Mouse (Mus musculus) embryonic facial prominence, embryonic 12.5 days (tissue): ENCODE data around the gene Ptprt. TPM values are rescaled to one million over a fixed set of nuclear protein-coding genes. Genes with fewer than 3 reads are reported as not detected.
A peak's percentile ranks its signal among the peaks of the same experiment; 100 is the strongest.
"Not testable (repeated sequence)": the region's sequence is repeated elsewhere in the genome, so short reads cannot be mapped to it uniquely, and the experiment has no call there.

Experiments used
- ATAC-seq: fragments of 200-750 bp; cut with Nextera tagmentation; 2 replicates; pipeline ENCODE4 v1.8.0; 2017; ENCODE audit not compliant: insufficient number of reproducible peaks, insufficient read depth, low FRiP score, low TSS enrichment
- H3K27ac ChIP-seq: fragments of 300-500 bp; sonication (generic); 2 replicates; pipeline ENCODE4 v1.5.1; 2016; ENCODE audit warnings: mild to moderate bottlenecking
- H3K27me3 ChIP-seq: fragments of 300-500 bp; sonication (generic); 2 replicates; pipeline ENCODE4 v1.6.1; 2016; ENCODE audit warnings: mild to moderate bottlenecking, moderate library complexity
- H3K36me3 ChIP-seq: fragments of 300-500 bp; sonication (generic); 2 replicates; pipeline ENCODE4 v1.6.1; 2016; ENCODE audit warnings: mild to moderate bottlenecking
- H3K4me1 ChIP-seq: fragments of 300-500 bp; sonication (generic); 2 replicates; pipeline ENCODE4 v1.6.1; 2016
- H3K4me2 ChIP-seq: fragments of 300-500 bp; sonication (generic); replicated peaks from 2 replicates; pipeline ENCODE4 v1.6.1; 2016; ENCODE audit warnings: mild to moderate bottlenecking, moderate library complexity
- H3K4me3 ChIP-seq: fragments of 300-500 bp; sonication (generic); 2 replicates; pipeline ENCODE4 v1.5.1; 2016; ENCODE audit warnings: mild to moderate bottlenecking
- H3K9ac ChIP-seq: fragments of 300-500 bp; sonication (generic); 2 replicates; pipeline ENCODE4 v1.6.1; 2016; ENCODE audit warnings: mild to moderate bottlenecking, moderate library complexity
- H3K9me3 ChIP-seq: fragments of 300-500 bp; sonication (generic); 2 replicates; pipeline ENCODE4 v1.6.1; 2016; ENCODE audit warnings: mild to moderate bottlenecking, moderate library complexity
- WGBS: fragments of 180-500 bp; shearing (Covaris S2); methylation state at CpG from one replicate; pipeline ENCODE4 v1.1.7; 2016; 5-methylcytosine and 5-hydroxymethylcytosine counted together
- polyA plus RNA-seq: library from polyadenylated mRNA; unstranded; fragments of >200 nt; fragmentation: Nextera tagmentation; extraction: Ambion mirVana; gene quantifications from 2 replicates; pipeline ENCODE4 v1.2.1, GENCODE M21; 2016

Gene Ptprt
- polyA plus RNA-seq, 1 experiment from 2014 or later: 1.3 TPM

DNA sequence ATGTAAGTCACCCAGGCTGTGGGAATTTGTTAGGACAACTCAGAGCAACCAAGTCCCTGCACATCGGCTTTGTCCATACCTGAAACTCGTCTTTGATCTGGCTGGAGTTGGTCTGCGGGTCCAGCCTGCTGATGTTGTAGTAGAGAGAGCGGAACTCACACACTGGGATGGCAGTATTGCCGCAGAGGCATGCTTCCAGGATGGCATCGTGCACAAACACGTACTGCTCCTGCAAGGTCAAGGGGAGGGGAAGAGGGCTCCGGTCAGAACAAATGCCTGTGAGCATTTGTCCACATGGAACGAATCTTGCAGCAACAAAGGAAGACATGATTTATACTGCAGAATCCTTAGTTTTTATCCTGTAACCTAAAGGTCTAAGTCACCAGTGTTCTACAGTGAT, 1107.3 kb downstream of the Ptprt start:
- WGBS: 81% methylated on average over 9 of the region's 9 CpGs
- ATAC-seq: no peak
- no peaks in the 10 kb centered on the region for H3K4me1 ChIP-seq

DNA sequence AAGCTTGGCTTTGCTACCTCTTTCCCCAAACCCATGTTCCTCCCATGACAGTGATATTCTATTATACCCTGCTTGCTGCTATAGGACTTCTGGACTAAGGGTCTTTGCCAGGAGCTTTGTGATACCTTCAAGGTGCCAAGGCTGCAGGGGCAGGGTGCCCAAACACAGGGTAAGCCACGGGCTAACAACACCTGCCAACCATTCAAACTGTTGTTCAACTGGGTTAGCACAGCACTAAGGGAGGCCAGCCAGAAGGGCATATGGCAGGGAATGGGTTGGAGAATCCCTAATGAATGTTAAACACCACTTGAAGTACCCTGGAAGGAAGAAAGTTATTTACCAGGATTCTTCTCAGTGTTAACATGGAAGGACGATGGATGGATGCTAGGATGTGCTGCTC, 1108.9 kb downstream of the Ptprt start:
- no peaks in the 10 kb centered on the region for H3K36me3 ChIP-seq
- H3K27me3 ChIP-seq: no peaks in the 10 kb centered on the region
- no peak overlapping the region for H3K4me3 ChIP-seq
- H3K4me1 ChIP-seq: no peaks in the 10 kb centered on the region
- no peak overlapping the region for H3K9ac ChIP-seq
- no peak for ATAC-seq
- H3K4me2 ChIP-seq: no peak overlapping the region
- H3K9me3 ChIP-seq: no peaks in the 10 kb centered on the region
- H3K27ac ChIP-seq: no peak overlapping the region
- WGBS: 81% methylated on average over 2 of the region's 2 CpGs

More for the DNA sequence above, 1107.3 kb downstream of the Ptprt start:
- no peaks in the 10 kb centered on the region for H3K27me3 ChIP-seq
- H3K9me3 ChIP-seq: no peaks in the 10 kb centered on the region
- no peak overlapping the region for H3K9ac ChIP-seq
- no peak overlapping the region for H3K27ac ChIP-seq
- H3K4me2 ChIP-seq: no peak overlapping the region
- no peak overlapping the region for H3K4me3 ChIP-seq
- H3K36me3 ChIP-seq: no peaks in the 10 kb centered on the region

DNA sequence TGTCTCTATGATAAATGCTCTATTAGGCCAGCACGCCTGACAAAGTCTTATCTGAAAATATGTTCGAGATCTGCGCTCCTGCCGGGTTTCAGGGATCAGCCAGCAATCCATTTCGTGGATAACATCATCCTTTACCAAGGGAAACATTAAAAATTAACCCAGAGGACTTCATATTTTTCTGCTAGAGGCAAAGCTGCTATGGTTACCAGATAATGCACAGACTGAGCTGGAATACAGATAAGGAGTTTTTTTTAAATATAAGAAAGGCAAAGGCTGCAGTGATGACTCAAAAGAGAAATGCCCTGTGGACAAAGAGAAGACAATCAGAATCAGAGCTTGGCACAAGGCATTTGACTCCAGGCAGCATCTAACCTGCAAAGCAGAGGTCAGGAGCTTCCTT, 1111.4 kb downstream of the Ptprt start:
- no peak overlapping the region for H3K4me2 ChIP-seq
- WGBS: 80% methylated on average over 5 of the region's 5 CpGs
- no peaks in the 10 kb centered on the region for H3K4me1 ChIP-seq
- no peak overlapping the region for H3K27ac ChIP-seq
- H3K36me3 ChIP-seq: no peaks in the 10 kb centered on the region
- H3K9ac ChIP-seq: no peak overlapping the region
- H3K27me3 ChIP-seq: no peaks in the 10 kb centered on the region
- H3K4me3 ChIP-seq: no peak overlapping the region
- no peak for ATAC-seq
- H3K9me3 ChIP-seq: no peaks in the 10 kb centered on the region

DNA sequence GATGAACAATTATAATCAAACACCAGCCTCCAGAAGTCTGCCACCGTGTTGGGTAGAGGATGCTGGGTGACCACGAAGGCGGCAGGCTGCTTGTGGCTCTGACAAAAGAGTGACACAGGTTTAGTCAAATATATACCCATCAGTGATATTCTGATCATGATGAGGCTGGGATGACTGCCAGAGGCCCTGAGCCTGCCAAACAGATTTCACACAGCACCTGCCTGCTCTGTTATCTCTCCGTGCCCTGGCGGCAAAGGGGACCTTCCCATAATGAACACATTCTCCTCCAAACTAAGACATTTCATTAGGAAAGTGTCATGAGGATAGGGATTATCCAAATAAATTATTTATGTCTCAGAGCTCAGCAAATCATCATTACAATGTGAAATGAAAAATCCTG, 1113.6 kb downstream of the Ptprt start:
- 94% methylated on average over 5 of the region's 5 CpGs for WGBS
- Histone ChIP-seq H3K9ac (no peak overlapping the region), H3K36me3 (no peaks in the 10 kb centered on the region), H3K4me3 (no peak overlapping the region), H3K4me1 (no peaks in the 10 kb centered on the region), H3K27me3 (no peaks in the 10 kb centered on the region), H3K9me3 (no peaks in the 10 kb centered on the region), H3K4me2 (no peak overlapping the region), H3K27ac (no peak overlapping the region)
- ATAC-seq: no peak

DNA sequence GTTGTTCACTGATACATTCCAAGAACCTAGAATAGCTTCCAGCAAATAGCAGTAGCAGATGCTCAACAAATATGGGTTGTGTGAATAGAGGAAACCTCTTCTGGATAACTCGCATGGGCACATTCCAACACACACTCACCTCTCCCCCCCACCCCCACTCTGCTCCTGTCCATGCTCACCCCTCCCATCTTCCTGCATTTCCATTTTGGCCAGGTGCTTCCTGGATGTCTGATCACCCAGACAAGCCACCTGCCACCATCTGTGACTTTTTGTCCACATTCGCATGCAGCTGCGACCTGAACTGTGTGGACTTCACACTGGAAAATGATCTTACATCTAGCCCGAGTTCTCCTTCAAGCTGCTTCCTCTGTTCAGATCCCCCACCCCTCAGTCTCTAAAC, 1115.5 kb downstream of the Ptprt start:
- Histone ChIP-seq H3K36me3 (no peaks in the 10 kb centered on the region), H3K4me3 (no peak overlapping the region), H3K27ac (no peak overlapping the region), H3K9me3 (no peaks in the 10 kb centered on the region), H3K27me3 (no peaks in the 10 kb centered on the region), H3K4me2 (no peak overlapping the region), H3K9ac (no peak overlapping the region), H3K4me1 (no peaks in the 10 kb centered on the region)
- no peak for ATAC-seq
- WGBS: 86% methylated on average over 4 of the region's 4 CpGs

DNA sequence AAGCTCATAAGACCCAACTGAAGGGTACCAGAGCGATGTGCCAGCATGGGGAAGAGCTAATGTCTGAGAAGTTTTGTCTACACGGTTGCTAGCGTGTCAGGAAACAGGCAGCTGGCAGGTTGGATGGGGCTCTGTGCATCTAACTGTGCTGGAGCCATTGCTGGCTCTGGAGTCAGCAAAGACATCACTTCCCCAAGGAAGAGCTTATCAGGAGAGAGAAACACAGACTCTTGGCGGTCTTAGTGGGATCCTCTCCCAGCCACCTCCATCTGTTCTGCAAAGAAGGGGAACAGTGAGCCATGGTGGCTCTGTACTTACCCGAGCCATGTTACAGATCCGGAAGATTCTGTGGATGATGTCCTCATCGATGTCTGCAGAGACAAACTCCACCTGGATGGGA, 1126.8 kb downstream of the Ptprt start:
- Histone ChIP-seq H3K9ac (no peak overlapping the region), H3K4me2 (no peak overlapping the region), H3K9me3 (no peaks in the 10 kb centered on the region), H3K27ac (no peak overlapping the region), H3K36me3 (no peaks in the 10 kb centered on the region), H3K4me1 (no peaks in the 10 kb centered on the region), H3K27me3 (no peaks in the 10 kb centered on the region), H3K4me3 (no peak overlapping the region)
- WGBS: 92% methylated on average over 7 of the region's 7 CpGs
- ATAC-seq: no peak

DNA sequence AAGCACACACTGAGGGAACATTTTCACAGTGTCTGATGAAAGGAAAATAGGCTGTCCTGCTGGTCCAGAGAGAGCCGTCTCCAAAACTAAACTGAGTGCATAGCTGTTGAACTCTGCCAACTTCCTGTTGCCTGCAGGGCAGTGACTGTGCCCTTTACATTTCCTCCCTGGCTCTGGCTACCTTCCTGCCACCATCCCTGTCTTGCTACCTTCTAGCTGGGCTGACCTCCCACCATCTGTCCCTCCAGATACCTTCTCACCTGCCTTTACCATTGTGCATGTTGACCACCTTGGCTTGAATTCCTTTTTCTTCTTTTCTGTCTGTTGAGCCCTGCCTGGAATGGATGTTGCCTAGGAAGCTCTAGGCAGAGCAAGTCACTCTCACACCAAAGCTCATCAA, 1133.8 kb downstream of the Ptprt start:
- H3K9me3 ChIP-seq: no peaks in the 10 kb centered on the region
- H3K27ac ChIP-seq: no peak overlapping the region
- no peak overlapping the region for H3K4me2 ChIP-seq
- H3K9ac ChIP-seq: no peak overlapping the region
- no peaks in the 10 kb centered on the region for H3K27me3 ChIP-seq
- ATAC-seq: no peak
- 55% methylated on average over 1 of the region's 1 CpGs for WGBS
- H3K4me1 ChIP-seq: no peaks in the 10 kb centered on the region
- no peak overlapping the region for H3K4me3 ChIP-seq
- no peaks in the 10 kb centered on the region for H3K36me3 ChIP-seq

DNA sequence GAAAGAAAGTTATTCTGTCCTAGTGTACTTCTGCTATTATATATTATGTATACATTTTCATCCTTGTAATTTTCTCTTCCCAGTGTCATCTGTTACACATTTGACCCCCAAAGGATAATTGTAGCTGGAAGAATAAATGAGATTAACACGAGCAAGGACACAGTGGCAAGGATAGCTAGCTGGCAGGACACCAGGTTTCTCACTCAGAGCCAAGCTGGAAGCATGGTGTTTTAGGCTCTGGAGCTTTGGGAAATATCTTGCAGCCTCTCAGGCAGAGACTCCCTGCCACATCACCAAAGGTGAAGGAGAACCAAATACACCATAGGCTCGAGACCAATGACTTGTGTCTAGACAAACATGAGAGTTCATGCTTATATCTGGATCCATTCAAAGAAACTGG, 1141.3 kb downstream of the Ptprt start:
- Histone ChIP-seq H3K36me3 (no peaks in the 10 kb centered on the region), H3K9ac (no peak overlapping the region), H3K27ac (no peak overlapping the region), H3K4me1 (no peaks in the 10 kb centered on the region), H3K4me2 (no peak overlapping the region), H3K4me3 (no peak overlapping the region), H3K9me3 (no peaks in the 10 kb centered on the region), H3K27me3 (no peaks in the 10 kb centered on the region)
- 66% methylated on average over 2 of the region's 2 CpGs for WGBS
- no peak for ATAC-seq

DNA sequence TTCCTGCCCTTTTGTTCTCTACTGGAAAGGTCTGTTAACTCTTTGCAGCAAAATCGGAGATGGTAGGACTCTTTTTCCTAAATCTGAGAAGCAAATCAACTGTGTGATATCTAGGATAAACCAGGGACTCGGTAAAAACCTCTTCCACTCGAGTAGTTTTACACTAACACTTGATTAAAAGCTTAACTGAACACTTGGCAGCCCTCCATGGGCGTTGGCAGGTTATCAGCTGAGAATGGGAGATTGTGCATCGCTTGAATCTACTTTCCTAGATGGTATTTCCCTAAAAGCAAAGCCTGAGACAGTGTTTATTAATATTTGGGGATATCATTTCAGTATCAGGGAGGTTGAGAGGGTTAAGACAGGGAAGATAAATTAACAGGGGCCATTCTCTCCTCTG, 1144.0 kb downstream of the Ptprt start:
- 65% methylated on average over 5 of the region's 5 CpGs for WGBS
- ATAC-seq: no peak
- no peaks in the 10 kb centered on the region for H3K27me3 ChIP-seq

DNA sequence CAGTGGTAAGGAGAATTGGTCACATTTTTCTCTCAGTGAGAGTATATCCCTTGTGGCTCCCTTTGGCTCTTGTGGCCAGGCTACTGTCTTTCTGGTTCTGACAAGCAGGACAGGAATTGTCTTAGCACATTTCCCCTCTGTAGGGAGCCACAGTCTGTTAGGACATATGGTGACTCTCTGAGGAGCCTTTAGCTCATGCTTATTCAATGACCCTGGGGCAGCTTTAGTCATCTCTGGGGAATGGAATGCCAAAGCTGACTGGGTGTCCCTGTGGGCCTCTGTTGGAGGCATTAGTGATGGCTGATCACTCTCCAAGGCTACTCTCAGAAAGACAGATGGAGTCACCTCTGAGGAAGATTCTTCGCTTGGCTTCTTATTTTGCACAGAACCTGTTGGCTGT, 1147.7 kb downstream of the Ptprt start:
- ATAC-seq: no peak
- no peaks in the 10 kb centered on the region for H3K36me3 ChIP-seq
- WGBS: 83% methylated on average over 1 of the region's 1 CpGs

More for the DNA sequence above, 1144.0 kb downstream of the Ptprt start:
- Histone ChIP-seq H3K9me3 (no peaks in the 10 kb centered on the region), H3K4me2 (no peak overlapping the region), H3K27ac (no peak overlapping the region), H3K4me1 (no peaks in the 10 kb centered on the region), H3K4me3 (no peak overlapping the region), H3K9ac (no peak overlapping the region), H3K36me3 (no peaks in the 10 kb centered on the region)

DNA sequence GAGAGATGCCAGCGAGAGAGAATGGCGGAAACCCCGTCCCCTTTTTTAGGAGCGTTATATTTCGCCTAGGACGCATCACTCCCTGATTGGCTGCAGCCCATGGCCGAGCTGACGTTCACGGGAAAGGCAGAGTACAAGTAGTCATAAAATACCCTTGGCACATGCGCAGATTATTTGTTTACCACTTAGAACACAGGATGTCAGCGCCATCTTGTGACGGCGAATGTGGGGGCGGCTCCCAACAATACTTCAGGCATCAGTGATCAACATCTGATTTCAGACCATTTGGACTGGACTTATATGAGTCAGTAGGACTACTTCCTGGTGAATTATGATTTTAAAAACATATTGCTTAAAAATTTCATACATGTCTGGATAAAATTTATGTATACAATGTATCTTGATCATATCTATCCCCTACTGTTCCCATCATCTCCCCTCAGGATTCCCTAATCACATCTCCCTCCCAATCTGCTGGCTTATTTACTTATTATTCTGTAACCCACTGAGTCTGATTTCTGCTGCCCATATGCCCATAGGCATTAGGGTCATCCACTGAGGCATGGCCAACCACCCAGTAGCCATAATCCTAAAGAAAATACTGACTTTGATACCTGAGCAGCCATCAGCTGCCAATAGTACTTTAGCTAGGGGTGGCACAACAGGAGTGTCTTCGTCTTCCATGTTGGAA, 1148.9 kb downstream of the Ptprt start:
- not testable (repeated sequence) for H3K4me1 ChIP-seq, H3K4me3 ChIP-seq, H3K27me3 ChIP-seq, H3K36me3 ChIP-seq, H3K4me2 ChIP-seq, H3K9me3 ChIP-seq, H3K27ac ChIP-seq, H3K9ac ChIP-seq
- 20% methylated on average over 6 of the region's 15 CpGs for WGBS
- 0 out of 2 replicates have a peak, but pooled peaks have one; percentile 41 for ATAC-seq

More for the DNA sequence above, 1147.7 kb downstream of the Ptprt start:
- H3K27ac ChIP-seq: no peak overlapping the region
- H3K9me3 ChIP-seq: no peaks in the 10 kb centered on the region
- no peak overlapping the region for H3K9ac ChIP-seq
- no peaks in the 10 kb centered on the region for H3K27me3 ChIP-seq
- no peaks in the 10 kb centered on the region; the same call in 1 of the 2 replicates for H3K4me1 ChIP-seq
- no peak overlapping the region for H3K4me2 ChIP-seq
- no peak overlapping the region for H3K4me3 ChIP-seq

DNA sequence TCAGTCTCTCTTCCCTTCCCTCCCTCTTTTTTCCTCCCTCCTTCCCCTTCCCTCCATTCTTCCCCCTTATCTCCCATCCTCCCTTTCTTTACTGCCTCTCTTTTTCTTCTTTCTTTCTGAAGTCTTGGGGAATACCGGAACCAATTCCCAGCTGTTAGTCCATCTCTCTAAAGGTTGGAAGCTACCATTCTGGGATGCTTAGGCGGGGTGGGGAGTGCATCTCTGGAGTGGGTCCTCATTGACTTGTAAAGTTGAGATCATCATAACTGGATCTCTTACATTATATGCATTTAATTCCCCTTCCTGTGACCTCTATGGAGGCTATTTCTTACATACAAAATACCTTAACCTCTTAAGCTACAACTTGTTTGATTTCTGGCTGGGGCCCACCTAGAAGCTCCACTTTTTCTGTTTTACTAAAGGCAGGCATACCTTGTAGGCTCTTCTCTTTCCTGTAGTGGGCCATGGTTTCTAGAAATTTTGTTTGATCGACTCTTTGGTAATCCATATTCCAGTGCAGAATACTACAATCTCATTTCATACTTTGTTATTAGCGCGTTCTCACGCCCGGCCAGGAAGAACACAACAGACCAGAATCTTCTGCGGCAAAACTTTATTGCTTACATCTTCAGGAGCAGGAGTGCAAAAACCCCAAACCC, 1149.7 kb downstream of the Ptprt start:
- Histone ChIP-seq H3K27me3 (no peaks in the 10 kb centered on the region), H3K4me2 (peak overlapping the region; percentile 56), H3K36me3 (no peaks in the 10 kb centered on the region), H3K9ac (peak overlapping the region; percentile 47), H3K4me3 (peak overlapping the region; percentile 43), H3K9me3 (no peaks in the 10 kb centered on the region), H3K27ac (no peak overlapping the region), H3K4me1 (no peaks in the 10 kb centered on the region; the same call in 1 of the 2 replicates)
- WGBS: 14% methylated on average over 8 of the region's 8 CpGs
- ATAC-seq: no peak
